Mouse (Mus musculus) right cerebral cortex, postnatal 4 days (tissue): ENCODE results near the gene Adipor1.

Experiments
- DNase-seq: peaks from one replicate; pipeline ENCODE4 v3.0.0-alpha.2; 2022

The Adipor1 gene

DNA sequence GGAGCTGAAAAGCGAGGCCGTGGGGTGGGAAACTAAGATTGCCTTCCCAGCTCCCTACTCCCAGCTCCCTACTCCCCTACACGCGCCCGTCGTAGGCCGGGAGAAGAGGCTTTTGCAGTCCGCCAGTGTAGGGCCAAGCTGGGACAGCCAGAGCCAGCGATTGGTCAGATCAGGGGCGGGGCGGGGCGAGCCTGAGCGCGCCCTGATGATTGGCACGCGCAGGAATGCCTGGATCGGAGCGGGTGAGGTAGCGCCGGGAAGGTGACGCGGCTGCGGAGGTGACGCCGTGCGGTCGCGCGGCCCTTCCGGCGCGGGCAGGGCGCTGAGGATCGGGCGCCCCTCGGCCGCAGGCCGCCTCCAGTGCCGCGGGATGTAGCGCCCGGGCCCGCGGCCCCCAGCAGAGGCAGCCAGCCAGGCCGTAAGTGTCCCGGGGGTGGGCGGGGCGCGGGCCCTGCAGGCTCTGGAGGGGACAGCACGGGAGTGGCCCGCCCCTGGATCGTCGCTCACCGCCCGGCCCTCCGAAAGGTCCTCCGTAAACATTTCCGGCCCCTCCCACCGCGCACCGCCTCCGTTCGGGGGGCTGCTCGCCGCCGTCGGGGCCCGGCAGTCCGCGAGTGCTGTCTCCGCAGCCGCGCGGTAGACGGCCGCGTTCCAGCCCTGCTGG lies at the start of gene Adipor1:
Gene Adipor1, plus strand, starts transcription at position 211 of the 664 bp plus-strand sequence.
- DNase-seq: peak; percentile 94

- no peak for DNase-seq
Observed at GRCm38 (mm10) chr1:134365491-134365890, 49.7 kb upstream of the Adipor1 start.

DNA sequence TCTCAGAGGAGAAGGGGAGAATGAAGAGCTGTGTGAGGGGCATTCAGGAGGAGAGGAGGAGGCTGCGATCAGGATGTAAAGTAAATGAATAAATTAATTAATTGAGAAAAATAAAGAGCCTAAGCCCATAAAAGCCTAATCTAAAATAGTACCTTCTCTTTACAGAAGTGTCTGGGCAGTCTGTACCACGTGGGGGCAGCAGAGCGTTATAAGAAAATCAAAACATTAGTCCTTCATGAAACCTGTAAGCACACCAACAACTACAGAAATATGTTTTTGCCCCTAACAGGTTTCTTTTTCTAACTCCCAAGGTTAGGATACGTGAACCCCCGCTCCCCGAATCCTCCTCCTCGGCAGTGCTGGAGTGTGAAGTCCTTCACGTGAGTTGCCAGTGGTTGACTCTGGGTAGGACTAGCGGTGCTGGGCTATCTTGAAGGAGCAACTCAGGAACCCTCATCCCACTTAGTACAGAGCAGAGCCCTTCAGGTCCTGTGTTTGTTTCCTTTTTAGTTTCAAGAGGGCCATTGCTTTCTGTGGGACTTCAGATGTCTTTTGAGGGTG lies 46.3 kb upstream of the Adipor1 start:
- DNase-seq: peak; percentile 77

- DNase-seq: no peak
Observed at GRCm38 (mm10) chr1:134374124-134374523, 41.1 kb upstream of the Adipor1 start.

DNA sequence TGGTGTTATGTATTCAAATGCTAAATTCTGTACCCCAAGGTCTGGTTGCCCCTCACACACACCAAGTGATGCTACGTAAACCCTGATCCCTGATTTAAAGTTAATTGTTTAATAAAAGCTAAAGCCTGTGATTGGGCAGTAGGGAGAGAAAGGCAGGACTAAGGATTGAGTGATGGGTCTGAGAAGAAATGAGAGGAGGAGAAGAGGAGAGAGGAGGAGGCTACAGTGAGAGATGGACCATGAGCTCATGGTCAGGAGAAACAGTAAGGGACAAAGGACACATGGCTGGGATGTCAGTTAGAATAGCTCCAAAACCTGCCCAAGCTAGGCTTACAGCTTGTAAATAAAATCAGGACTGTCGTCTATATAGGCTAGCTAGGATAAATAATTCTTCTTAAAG lies 34.1 kb upstream of the Adipor1 start:
- no peak for DNase-seq

DNA sequence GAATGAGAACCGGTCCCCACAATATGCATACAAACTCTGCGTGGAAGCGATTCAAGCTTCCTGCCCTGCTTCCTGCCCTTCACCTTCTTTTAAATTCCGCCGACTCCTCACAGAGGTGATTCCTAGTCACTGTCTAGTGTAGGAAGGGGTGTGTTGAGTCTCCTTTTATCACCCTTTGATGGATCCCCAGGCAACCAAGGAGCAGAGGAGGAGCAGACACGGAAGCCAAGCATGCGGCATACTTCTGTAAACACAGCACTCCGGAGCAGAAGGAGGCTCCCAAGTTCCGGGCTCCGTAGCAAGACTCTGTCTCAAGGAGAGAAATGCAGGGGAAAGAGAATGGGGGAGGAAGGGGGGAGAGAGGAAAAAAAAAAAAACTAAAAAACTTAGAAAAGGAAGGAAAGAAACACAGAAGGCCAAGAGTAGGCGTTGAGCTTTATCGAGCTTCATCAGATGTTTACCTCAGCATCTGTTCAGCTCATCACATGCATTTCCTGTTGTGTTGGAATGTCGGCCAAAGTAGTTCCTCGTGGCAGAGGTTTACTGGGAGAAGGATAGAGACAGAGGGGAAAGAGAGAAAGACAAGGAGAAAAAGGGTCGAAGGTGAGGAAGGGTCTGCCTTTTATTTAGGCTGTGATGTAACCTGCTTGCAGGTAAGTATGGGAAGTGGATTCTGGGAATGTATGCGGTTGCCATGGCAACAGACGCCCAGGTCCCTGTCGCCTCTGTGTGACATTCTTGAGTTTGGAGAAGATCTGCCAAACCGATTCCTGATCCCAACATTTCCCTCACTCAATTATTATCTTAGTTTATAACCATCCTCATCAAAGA lies 33.2 kb upstream of the Adipor1 start:
- DNase-seq: no peak

DNA sequence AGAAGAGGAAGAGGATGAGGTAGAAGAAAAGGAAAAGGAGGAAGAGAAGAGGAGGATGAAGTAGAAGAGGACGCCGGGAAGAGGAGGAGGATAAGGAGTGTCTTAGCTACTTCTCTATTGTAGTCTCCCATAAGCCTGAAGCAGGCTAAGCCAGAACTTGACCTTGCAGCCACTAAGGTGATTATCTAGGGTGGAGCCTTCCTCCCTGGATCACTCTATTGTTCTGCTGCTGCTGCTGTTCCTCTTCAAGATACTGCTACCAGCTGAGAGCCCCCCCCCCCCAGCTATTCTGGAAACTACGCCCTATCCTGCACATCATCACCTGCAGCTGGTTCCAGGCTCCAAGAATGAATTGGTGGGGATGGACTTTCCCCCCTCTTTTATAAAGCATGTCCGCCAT lies 30.6 kb upstream of the Adipor1 start:
- no peak for DNase-seq

GRCm38 (mm10) chr1:134385176-134385575 lies 30.0 kb upstream of the Adipor1 start:
- DNase-seq: no peak

GRCm38 (mm10) chr1:134385666-134386065 lies 29.5 kb upstream of the Adipor1 start, which contains the start of gene 4933406M09Rik:
TSS of gene 4933406M09Rik (plus strand) at chr1:134385940.
- DNase-seq: no peak

GRCm38 (mm10) chr1:134393827-134394226 lies 21.4 kb upstream of the Adipor1 start:
- DNase-seq: no peak

GRCm38 (mm10) chr1:134398210-134398609 lies 17.0 kb upstream of the Adipor1 start:
- no peak for DNase-seq

DNA sequence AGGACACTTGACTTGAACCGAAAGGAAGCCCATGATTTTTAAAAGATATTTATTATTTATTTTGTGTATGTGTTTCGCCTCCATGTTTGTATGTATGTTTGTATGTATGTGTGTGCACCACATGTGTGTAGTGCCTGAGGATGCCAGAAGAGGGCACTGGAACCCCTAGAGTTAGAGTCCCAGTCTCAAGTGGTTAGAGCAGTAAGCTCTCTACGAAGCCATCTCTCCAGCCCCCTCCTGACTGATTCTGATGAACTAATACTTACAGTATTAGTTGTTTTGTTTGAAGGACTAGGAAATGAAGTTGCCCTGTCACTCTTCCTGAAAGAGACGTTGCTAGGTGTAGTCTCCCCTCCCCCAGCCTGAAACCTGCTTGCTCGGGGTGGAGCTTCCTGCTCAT lies 15.4 kb upstream of the Adipor1 start:
- DNase-seq: no peak

GRCm38 (mm10) chr1:134405509-134406413 lies 9.4 kb upstream of the Adipor1 start, which contains the start of gene Cyb5r1:
TSS of gene Cyb5r1 (plus strand) at chr1:134405559.
- DNase-seq: peak; percentile 39

DNA sequence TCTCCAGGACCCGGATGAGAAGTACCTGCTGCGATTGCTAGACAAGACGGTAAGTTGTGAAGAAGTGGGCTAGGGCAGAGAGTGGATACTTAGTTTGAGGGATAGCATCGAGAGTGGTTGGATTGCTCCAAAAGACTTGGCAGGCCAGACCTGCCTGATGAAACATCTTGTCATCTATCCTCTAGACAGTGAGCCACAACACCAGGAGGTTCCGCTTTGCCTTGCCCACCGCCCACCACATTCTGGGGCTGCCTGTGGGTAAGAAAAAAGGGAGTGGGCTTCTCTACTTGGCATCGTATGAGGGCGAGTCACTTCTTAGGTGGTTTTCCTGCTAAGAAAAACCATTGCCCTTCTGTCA lies 8.8 kb upstream of the Adipor1 start:
- no peak for DNase-seq

GRCm38 (mm10) chr1:134408080-134408479 lies 7.1 kb upstream of the Adipor1 start:
- DNase-seq: no peak

GRCm38 (mm10) chr1:134411706-134412629 lies 3.2 kb upstream of the Adipor1 start:
- no peak for DNase-seq

DNA sequence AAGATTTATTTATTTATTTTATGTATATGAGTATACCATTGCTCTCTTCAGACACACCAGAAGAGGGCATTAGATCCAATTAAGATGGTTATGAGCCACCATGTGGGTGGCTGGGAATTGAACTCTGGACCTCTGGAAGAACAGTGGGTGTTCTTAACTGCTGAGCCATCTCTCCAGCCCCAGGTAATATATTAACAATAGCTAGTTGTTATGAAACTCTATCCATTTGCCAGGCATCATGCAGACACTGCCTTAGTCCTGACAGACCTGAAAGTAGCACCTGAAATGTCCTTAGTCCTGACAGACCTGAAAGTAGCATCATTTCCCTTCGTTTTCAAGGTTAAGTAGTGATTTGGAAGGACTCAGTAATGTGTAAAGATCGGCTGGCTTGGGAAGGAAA lies 1.1 kb upstream of the Adipor1 start:
- no peak for DNase-seq

GRCm38 (mm10) chr1:134414501-134415167 lies 544 bp upstream of the Adipor1 start:
- DNase-seq: no peak

DNA sequence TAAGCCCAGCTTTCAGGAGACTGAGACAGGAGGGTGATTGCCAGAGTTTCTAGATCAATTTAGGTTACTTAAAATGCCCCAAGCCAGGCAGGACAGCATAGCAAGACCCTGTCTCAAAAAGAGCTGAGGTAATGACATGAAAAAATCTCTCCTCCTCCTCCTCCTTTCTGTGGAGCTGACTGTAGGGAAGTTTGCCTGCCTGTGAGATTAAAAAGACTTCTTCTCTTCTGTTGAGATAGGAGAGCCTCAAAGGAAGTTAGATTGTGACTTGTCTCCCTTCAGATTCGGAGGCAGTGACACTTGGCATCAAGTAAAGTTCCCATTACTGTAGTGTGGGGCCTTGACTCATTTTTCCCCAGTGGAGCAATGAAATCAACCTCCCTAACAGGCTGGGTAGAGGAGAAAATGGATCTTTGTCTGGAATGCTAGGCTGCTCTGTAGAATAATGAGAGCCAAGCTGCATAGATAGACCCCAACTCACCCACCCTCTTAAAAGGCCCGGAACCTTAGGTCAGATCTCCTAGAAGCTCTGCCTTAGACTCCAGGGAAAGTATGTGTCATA lies 3.3 kb downstream of the Adipor1 start:
- no peak for DNase-seq

- no peak for DNase-seq
Observed at GRCm38 (mm10) chr1:134419176-134419575, 4.0 kb downstream of the Adipor1 start.
